Mouse (Mus musculus) brain, adult 10 weeks (tissue): ENCODE results near the gene Ccdc173. TPM values are rescaled to one million over a fixed set of nuclear protein-coding genes. Genes with fewer than 3 reads are reported as not detected.

ENCODE experiments used
- polyA plus RNA-seq: library from polyadenylated mRNA; stranded (reverse); fragments of 350-450 nt; fragmentation: Illumina TruSeq; extraction: RNeasy Lipid Tissue Mini Kit (QIAGEN cat#74804); gene quantifications from one replicate; pipeline ENCODE4 v1.2.3, GENCODE M21; 2015; ENCODE audit warnings: low read depth, low replicate concordance

The Ccdc173 gene
- 2.7 TPM for polyA plus RNA-seq

DNA sequence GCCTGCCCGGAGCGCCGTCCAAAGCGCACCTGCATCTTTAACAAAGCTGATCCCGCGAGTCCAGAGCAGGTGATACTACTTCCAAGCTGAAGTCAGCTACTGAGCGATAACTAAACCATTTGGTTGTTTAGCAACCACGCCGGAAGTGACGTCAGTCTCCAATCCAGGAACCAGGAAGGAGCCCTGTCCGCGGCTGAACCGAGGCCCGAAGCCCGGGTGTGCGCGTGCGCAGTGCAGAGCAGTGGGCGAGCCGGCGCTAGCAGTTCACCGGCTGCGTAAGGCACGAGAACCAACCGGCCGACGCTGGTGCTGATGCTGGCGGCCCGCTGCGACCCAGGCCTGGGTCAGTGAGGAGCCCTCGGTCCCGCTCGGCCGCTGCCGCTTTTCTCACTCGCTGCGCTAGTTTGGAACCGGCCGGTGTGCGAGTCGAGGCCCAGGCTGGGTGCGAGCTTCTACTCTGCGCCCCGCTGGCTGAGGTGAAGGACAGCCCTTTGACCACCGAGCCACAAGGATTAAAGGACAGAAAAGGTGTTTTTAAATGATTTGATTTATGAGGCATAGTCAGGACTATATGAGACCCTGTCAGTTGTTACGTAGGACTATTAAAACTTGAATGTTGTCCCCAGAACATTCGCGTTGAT is at the start of gene Ccdc173, which contains the start of gene Phospho2:
TSS of gene Ccdc173 (minus strand) at position 147 of the 641 bp plus-strand sequence.
TSS of gene Phospho2 (plus strand) at position 195 of the 641 bp plus-strand sequence.

DNA sequence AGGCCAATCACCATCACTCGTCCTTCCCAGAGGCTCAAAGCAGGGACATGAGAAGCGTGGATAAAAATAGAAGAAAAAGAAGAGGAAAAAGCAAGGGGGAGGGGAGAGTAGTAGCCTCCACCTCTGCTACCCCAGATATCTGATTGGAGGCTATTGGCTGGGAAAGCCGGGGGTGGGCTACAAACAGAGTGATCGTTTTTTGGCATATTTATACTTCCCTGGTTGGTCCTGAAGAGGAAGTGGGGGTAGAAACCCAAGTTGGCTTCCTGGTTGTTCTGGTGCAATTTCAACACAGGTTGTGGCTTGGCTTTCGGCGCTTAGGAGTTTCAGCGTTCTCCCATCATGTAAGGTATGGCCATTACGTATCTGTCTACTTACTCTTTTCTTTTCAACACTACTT is 32.3 kb upstream of the Ccdc173 start, which contains the start of gene Klhl23:
TSS of gene Klhl23 (plus strand) at position 234 of the 400 bp plus-strand sequence.

DNA sequence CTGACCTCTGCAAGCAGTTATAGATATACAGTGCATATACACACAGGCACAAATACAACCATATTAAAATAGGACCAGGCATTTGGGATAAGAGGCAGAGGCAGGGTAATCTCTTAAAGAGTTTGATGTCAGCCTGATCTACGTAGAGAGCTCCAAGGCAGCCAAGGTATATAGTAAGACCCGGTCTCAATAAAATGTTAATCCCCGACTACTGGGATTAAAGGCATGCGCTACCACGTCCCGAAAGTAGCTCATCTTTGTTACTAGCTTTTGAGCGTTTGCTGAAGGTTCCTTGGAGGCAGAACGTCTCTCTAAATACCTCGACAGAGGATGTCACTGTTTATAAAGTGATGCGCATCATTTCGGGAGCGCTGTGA is 67.1 kb downstream of the Ccdc173 start, which contains the start of gene Ppig:
TSS of gene Ppig (plus strand) at position 273 of the 377 bp plus-strand sequence.

DNA sequence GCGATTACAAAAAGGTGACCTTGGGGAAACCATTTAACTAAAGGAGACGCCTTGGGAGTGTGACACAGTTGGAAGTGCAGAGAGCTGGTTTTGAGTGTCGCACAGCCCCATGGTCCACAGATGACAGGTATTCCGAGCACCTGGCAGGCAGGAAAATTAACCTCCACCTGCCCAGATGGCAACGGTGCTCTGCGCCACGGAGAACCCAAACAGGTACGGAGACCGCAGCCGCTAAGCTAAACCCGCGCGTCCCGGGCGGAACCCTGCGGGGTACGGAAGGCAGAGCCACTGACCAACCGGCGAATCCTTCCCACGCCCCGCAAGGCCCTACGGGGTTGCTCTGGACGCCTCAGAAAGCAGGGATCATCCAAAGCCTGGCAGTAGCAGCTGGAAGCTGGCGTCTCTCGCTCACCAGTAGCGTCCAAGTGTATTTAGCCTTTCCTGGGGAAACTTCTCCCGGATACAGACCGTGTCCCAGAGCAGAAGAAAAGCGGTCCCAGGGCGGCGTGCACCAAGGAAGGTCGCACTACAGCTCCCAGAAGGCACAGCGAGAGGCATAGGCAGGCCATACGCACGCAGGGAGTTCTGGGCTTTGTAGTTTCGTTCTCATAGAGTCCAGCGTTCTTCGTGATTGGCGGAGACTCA is 76.3 kb downstream of the Ccdc173 start, which contains the start of gene Fastkd1:
TSS of gene Fastkd1 (minus strand) at position 536 of the 645 bp plus-strand sequence.

Other genes with a start within 250 kb of the Ccdc173 start
- gene Lrp2, start 203.5 kb downstream of the Ccdc173 start, polyA plus RNA-seq, result 0.18 TPM
- 33.0 TPM for gene Bbs5, start 142.4 kb downstream of the Ccdc173 start, polyA plus RNA-seq
- gene Klhl41, start 119.5 kb downstream of the Ccdc173 start, polyA plus RNA-seq, result 0.34 TPM
- 15.0 TPM for gene Fastkd1, start 76.1 kb downstream of the Ccdc173 start, polyA plus RNA-seq
- 36.6 TPM for gene Ppig, start 67.0 kb downstream of the Ccdc173 start, polyA plus RNA-seq
- gene Phospho2, start within 50 bp of the Ccdc173 start, polyA plus RNA-seq, result 36.4 TPM
- gene Klhl23, start 32.4 kb upstream of the Ccdc173 start, polyA plus RNA-seq, result 41.6 TPM
- gene Ssb, start 72.0 kb upstream of the Ccdc173 start, polyA plus RNA-seq, result 141 TPM
- 28.7 TPM for gene Mettl5, start 96.0 kb upstream of the Ccdc173 start, polyA plus RNA-seq
- gene Ubr3, start 107.7 kb upstream of the Ccdc173 start, polyA plus RNA-seq, result 68.4 TPM
- 0.95 TPM for gene Myo3b, start 249.6 kb upstream of the Ccdc173 start, polyA plus RNA-seq